Mouse (Mus musculus) thymus, adult 2 months (tissue): ENCODE measurements around the gene Dgkd. TPM values are rescaled to one million over a fixed set of nuclear protein-coding genes. Genes with fewer than 3 reads are reported as not detected.

Experiments used
- DNase-seq: peaks from one replicate; pipeline ENCODE4 v3.0.0; 2021
- H3K27ac ChIP-seq: fragments of 200-500 bp; 2 replicates; pipeline ENCODE4 v1.5.1; 2012; ENCODE audit warnings: low read length, control low read depth; ENCODE audit not compliant: control insufficient read depth, insufficient read depth
- H3K27me3 ChIP-seq: fragments of 200-500 bp; 2 replicates; pipeline ENCODE4 v1.6.1; 2012; ENCODE audit warnings: mild to moderate bottlenecking, low read length, moderate library complexity, mixed read lengths; ENCODE audit not compliant: control insufficient read depth, insufficient read depth
- H3K36me3 ChIP-seq: fragments of 200-500 bp; 2 replicates; pipeline ENCODE4 v1.6.1; 2012; ENCODE audit warnings: mild to moderate bottlenecking, low read length, moderate library complexity; ENCODE audit not compliant: control insufficient read depth, insufficient read depth
- H3K4me1 ChIP-seq: fragments of 200-500 bp; replicated peaks from 2 replicates; pipeline ENCODE4 v1.6.1; 2012; ENCODE audit warnings: low read length; ENCODE audit not compliant: control insufficient read depth, insufficient read depth
- H3K4me3 ChIP-seq: fragments of 200-500 bp; 2 replicates; pipeline ENCODE4 v1.5.1; 2012; ENCODE audit warnings: mild to moderate bottlenecking, low read length, control low read depth, moderate library complexity; ENCODE audit not compliant: control insufficient read depth, insufficient read depth
- CTCF ChIP-seq: fragments of 200-500 bp; IDR thresholded peaks from 2 replicates; pipeline ENCODE4 v1.5.1; 2012; ENCODE audit warnings: mild to moderate bottlenecking, control low read depth, low read length, moderate library complexity, borderline replicate concordance; ENCODE audit not compliant: control insufficient read depth, poor library complexity, insufficient read depth; ENCODE audit errors: extremely low read depth
- POLR2A ChIP-seq: fragments of 200-500 bp; IDR thresholded peaks from 2 replicates; pipeline ENCODE4 v1.6.1; 2012; ENCODE audit warnings: mild to moderate bottlenecking, low read length, control low read depth, moderate library complexity; ENCODE audit not compliant: control insufficient read depth, poor library complexity, insufficient read depth; ENCODE audit errors: extremely low read depth
- WGBS: fragments of 180-500 bp; shearing (Covaris S2); methylation state at CpG from one replicate; pipeline ENCODE4 v1.1.7; 2018; 5-methylcytosine and 5-hydroxymethylcytosine counted together
- polyA plus RNA-seq: library from polyadenylated mRNA; depleted of rRNA; stranded (reverse); fragments of >200 nt; gene quantifications from 2 replicates; pipeline ENCODE4 v1.2.3, GENCODE M21; 2012

Gene Dgkd
- polyA plus RNA-seq, 1 experiment: 182 TPM

DNA sequence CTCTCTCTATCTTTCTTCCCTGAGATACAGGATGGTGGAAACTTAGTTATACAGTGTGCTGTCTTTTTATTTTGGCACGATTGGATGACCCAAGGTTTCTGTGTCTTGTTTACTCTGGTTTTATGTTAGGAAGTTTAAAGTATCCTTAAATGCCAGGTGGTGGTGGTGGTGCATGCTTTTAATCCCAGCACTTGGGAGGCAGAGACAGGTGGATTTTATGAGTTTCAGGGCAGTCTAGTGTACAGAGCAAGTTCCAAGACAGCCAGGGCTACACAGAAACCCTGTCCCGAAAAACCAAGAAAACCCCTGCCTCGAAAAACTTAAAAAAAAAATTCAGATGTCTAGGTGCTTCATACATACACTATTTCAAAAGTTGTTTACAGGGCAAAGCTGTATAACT lies 25.9 kb downstream of the Dgkd start:
- Histone ChIP-seq H3K27me3 (no peaks in the 10 kb centered on the region), H3K4me1 (peaks cover 44% of the 10 kb centered on the region), H3K4me3 (no peak overlapping the region), H3K27ac (no peak overlapping the region), H3K36me3 (peaks cover 29% of the 10 kb centered on the region)
- WGBS: 85% methylated on average over 3 of the region's 3 CpGs
- DNase-seq: no peak
- TF ChIP-seq CTCF (no peak), POLR2A (no peak)

- Histone ChIP-seq H3K4me3 (no peak overlapping the region), H3K27ac (no peak overlapping the region), H3K4me1 (peaks cover 39% of the 10 kb centered on the region), H3K36me3 (peaks cover 36% of the 10 kb centered on the region), H3K27me3 (no peaks in the 10 kb centered on the region)
- WGBS: 39% methylated on average over 3 of the region's 3 CpGs
- no peak for DNase-seq
- no peak for TF ChIP-seq CTCF
- no peak for TF ChIP-seq POLR2A
These were observed 26.6 kb downstream of the Dgkd start for GRCm38 (mm10) chr1:87879494-87880325.

DNA sequence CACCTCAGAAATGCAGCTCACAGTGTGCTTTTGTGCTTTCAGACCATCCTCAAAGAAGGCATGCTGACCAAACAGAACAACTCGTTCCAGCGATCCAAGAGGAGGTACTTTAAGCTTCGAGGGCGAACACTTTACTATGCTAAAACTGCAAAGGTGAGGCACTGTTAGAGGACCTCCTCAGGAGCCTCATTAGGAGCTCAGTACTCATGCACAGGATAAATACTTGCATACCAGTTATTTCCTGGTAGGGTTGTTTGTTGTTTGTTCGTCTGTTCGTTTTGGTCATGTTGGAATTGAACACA lies 27.2 kb downstream of the Dgkd start:
- H3K4me3 ChIP-seq: no peak overlapping the region
- H3K4me1 ChIP-seq: peaks cover 34% of the 10 kb centered on the region
- WGBS: 92% methylated on average over 6 of the region's 6 CpGs
- H3K27me3 ChIP-seq: no peaks in the 10 kb centered on the region
- DNase-seq: no peak
- TF ChIP-seq POLR2A (no peak), CTCF (no peak)
- peaks cover 39% of the 10 kb centered on the region for H3K36me3 ChIP-seq
- H3K27ac ChIP-seq: no peak overlapping the region

DNA sequence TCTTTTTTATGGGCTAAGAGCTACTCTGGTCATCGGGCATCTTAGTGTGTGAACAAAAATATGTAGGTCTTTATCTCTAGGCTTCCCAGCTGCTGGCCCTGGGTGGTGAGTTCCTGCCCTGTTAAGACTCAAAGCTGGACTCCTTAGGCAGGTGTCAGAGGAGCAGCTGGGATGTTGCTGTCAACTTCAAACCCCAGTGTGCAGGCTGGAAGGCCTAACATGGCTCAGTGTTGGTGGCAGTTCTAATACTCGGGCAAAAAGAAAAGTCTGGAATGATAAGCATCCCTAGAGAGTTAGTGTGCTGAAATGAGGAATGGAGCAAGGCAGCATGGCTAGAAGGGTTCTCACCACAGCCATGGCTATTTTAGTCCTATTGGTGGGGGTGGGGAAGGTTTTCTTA lies 27.8 kb downstream of the Dgkd start:
- WGBS: 79% methylated on average over 2 of the region's 2 CpGs
- H3K27ac ChIP-seq: no peak overlapping the region
- no peak overlapping the region for H3K4me3 ChIP-seq
- TF ChIP-seq POLR2A (no peak), CTCF (no peak)
- H3K4me1 ChIP-seq: peaks cover 30% of the 10 kb centered on the region
- DNase-seq: no peak
- H3K36me3 ChIP-seq: peaks cover 45% of the 10 kb centered on the region
- H3K27me3 ChIP-seq: no peaks in the 10 kb centered on the region

DNA sequence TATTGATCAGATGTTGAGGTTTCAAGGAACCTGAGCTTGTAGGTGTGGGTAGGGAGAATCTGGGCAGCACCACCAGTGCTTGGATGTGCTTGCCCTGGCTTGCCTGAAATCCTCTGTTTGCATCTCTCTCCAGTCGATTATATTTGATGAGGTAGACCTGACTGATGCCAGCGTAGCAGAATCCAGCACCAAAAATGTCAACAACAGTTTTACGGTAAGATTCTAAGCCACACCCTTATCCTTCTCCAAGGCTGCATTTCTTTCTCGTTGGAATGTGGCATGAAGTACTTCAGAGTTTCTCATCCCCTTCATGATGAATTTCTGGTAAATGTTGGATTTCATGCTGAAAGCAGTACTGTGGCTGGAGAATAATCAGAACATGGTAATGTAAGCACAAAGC lies 28.6 kb downstream of the Dgkd start:
- no peak for DNase-seq
- H3K36me3 ChIP-seq: peaks cover 50% of the 10 kb centered on the region
- no peak overlapping the region for H3K27ac ChIP-seq
- H3K4me3 ChIP-seq: no peak overlapping the region
- 89% methylated on average over 4 of the region's 4 CpGs for WGBS
- no peak for TF ChIP-seq POLR2A
- no peak for TF ChIP-seq CTCF
- peaks cover 27% of the 10 kb centered on the region for H3K4me1 ChIP-seq
- no peaks in the 10 kb centered on the region for H3K27me3 ChIP-seq

DNA sequence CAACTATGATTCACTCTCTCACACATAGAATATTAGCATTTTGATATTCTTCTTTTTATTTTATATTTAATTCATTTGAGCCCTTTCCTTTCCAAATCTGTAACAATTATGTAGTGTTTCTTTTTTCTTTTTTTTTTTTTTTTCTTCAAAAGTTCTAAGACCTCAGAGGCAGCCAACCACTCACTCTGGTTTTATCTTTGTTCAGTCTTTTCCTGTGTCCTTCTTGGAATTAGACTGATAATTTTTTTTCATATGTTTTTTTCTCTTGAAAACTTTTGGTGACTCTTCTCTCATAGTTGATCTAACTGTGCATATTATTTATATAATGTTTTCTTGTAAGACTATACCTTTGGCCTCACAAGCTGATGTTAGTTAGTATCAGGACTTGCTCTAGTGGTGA lies 29.5 kb downstream of the Dgkd start:
- DNase-seq: no peak

More for the DNA sequence above, 29.5 kb downstream of the Dgkd start:
- Histone ChIP-seq H3K36me3 (peaks cover 53% of the 10 kb centered on the region), H3K27me3 (no peaks in the 10 kb centered on the region), H3K4me1 (peaks cover 20% of the 10 kb centered on the region), H3K27ac (no peak overlapping the region), H3K4me3 (no peak overlapping the region)
- TF ChIP-seq POLR2A (no peak), CTCF (no peak)
